Mouse (Mus musculus): ENCODE data around the gene Abhd15. TPM values are rescaled to one million over a fixed set of nuclear protein-coding genes. Genes with fewer than 3 reads are reported as not detected.
A peak's percentile ranks its signal among the peaks of the same experiment; 100 is the strongest.

The Abhd15 gene
- polyA plus RNA-seq, 1 experiment from 2014 or later, result 1.9 TPM

- Histone ChIP-seq H3K27ac (no peak overlapping the region), H3K4me3 (no peak overlapping the region), H3K27me3 (no peaks in the 10 kb centered on the region), H3K4me2 (no peak overlapping the region), H3K4me1 (replicated peaks) (peaks cover 17% of the 10 kb centered on the region), H3K9ac (no peak overlapping the region), H3K9me3 (no peaks in the 10 kb centered on the region), H3K36me3 (peaks cover 71% of the 10 kb centered on the region)
- no peak for ATAC-seq (ENCODE audit: low FRiP score)
- 92% methylated on average over 22 of the region's 22 CpGs for WGBS
Measured at GRCm38 (mm10) chr11:77505291-77505980, 9.5 kb upstream of the Abhd15 start.

GRCm38 (mm10) chr11:77506273-77506672 is 8.6 kb upstream of the Abhd15 start:
- Histone ChIP-seq H3K4me1 (replicated peaks) (peaks cover 9% of the 10 kb centered on the region), H3K36me3 (peaks cover 66% of the 10 kb centered on the region), H3K27ac (no peak overlapping the region), H3K4me2 (no peak overlapping the region), H3K9me3 (no peaks in the 10 kb centered on the region), H3K9ac (no peak overlapping the region), H3K27me3 (no peaks in the 10 kb centered on the region), H3K4me3 (no peak overlapping the region)
- 81% methylated on average over 14 of the region's 14 CpGs for WGBS
- no peak for ATAC-seq (ENCODE audit: low FRiP score)

- no peak for ATAC-seq (ENCODE audit: low FRiP score)
- Histone ChIP-seq H3K27ac (no peak overlapping the region), H3K4me3 (no peak overlapping the region), H3K9me3 (no peaks in the 10 kb centered on the region), H3K4me1 (replicated peaks) (peaks cover 8% of the 10 kb centered on the region), H3K9ac (no peak overlapping the region), H3K36me3 (peaks cover 65% of the 10 kb centered on the region), H3K27me3 (no peaks in the 10 kb centered on the region), H3K4me2 (no peak overlapping the region)
- 83% methylated on average over 6 of the region's 6 CpGs for WGBS
Measured at GRCm38 (mm10) chr11:77506941-77507340, 8.0 kb upstream of the Abhd15 start.

- ATAC-seq (ENCODE audit: low FRiP score), result 0 out of 2 replicates have a peak, but pooled peaks have one; percentile 14
- Histone ChIP-seq H3K9ac (no peak overlapping the region), H3K36me3 (peaks cover 60% of the 10 kb centered on the region)
Measured at GRCm38 (mm10) chr11:77507426-77507825, 7.5 kb upstream of the Abhd15 start.

GRCm38 (mm10) chr11:77508068-77509021 is 6.6 kb upstream of the Abhd15 start:
- Histone ChIP-seq H3K9ac (peak overlapping the region; percentile 60), H3K4me1 (replicated peaks) (peaks cover 17% of the 10 kb centered on the region), H3K36me3 (peaks cover 51% of the 10 kb centered on the region), H3K27ac (no peak overlapping the region), H3K4me3 (peak overlapping the region; percentile 34), H3K27me3 (peaks cover 4% of the 10 kb centered on the region), H3K9me3 (no peaks in the 10 kb centered on the region), H3K4me2 (peak overlapping the region; percentile 59)
- 20% methylated on average over 49 of the region's 49 CpGs for WGBS
- ATAC-seq (ENCODE audit: low FRiP score), result peak; percentile 48; the same call in 1 of the 2 replicates

More at GRCm38 (mm10) chr11:77507426-77507825, 7.5 kb upstream of the Abhd15 start:
- no peak overlapping the region for H3K27ac ChIP-seq
- peaks cover 3% of the 10 kb centered on the region; the same call in 1 of the 2 replicates for H3K27me3 ChIP-seq
- WGBS, result 72% methylated on average over 4 of the region's 4 CpGs
- H3K4me1 ChIP-seq (replicated peaks), result peaks cover 11% of the 10 kb centered on the region
- no peaks in the 10 kb centered on the region for H3K9me3 ChIP-seq
- no peak overlapping the region for H3K4me2 ChIP-seq
- no peak overlapping the region for H3K4me3 ChIP-seq

- no peaks in the 10 kb centered on the region for H3K9me3 ChIP-seq
- H3K27me3 ChIP-seq, result peaks cover 33% of the 10 kb centered on the region
- H3K9ac ChIP-seq, result no peak overlapping the region
- peaks cover 21% of the 10 kb centered on the region for H3K36me3 ChIP-seq
- WGBS, result 85% methylated on average over 5 of the region's 5 CpGs
- ATAC-seq (ENCODE audit: low FRiP score), result no peak
- no peak overlapping the region for H3K27ac ChIP-seq
- no peak overlapping the region for H3K4me2 ChIP-seq
- no peak overlapping the region for H3K4me3 ChIP-seq
- peaks cover 47% of the 10 kb centered on the region for H3K4me1 ChIP-seq (replicated peaks)
Measured at GRCm38 (mm10) chr11:77511336-77511735, 3.6 kb upstream of the Abhd15 start.

- WGBS, result under 1% methylated on average over 72 of the region's 84 CpGs
- peaks cover 44% of the 10 kb centered on the region for H3K27me3 ChIP-seq
- peaks cover 6% of the 10 kb centered on the region; the same call in 1 of the 2 replicates for H3K36me3 ChIP-seq
- H3K4me3 ChIP-seq, result peak overlapping the region; percentile 60
- no peaks in the 10 kb centered on the region for H3K9me3 ChIP-seq
- H3K4me2 ChIP-seq, result peak overlapping the region; percentile 96
- ATAC-seq (ENCODE audit: low FRiP score), result peak; percentile 61
- peak overlapping the region; percentile 74 for H3K9ac ChIP-seq
- no peak overlapping the region for H3K27ac ChIP-seq
- H3K4me1 ChIP-seq (replicated peaks), result peaks cover 54% of the 10 kb centered on the region
Measured at GRCm38 (mm10) chr11:77512891-77513810, 1.8 kb upstream of the Abhd15 start.

GRCm38 (mm10) chr11:77513811-77514170 is 1.1 kb upstream of the Abhd15 start:
- no peak for ATAC-seq (ENCODE audit: low FRiP score)
- Histone ChIP-seq H3K27ac (no peak overlapping the region), H3K27me3 (peaks cover 48% of the 10 kb centered on the region), H3K4me3 (peak overlapping the region; percentile 60), H3K9ac (peak overlapping the region; percentile 53; the same call in 1 of the 2 replicates), H3K9me3 (no peaks in the 10 kb centered on the region), H3K36me3 (peaks cover 5% of the 10 kb centered on the region; the same call in 1 of the 2 replicates), H3K4me2 (peak overlapping the region; percentile 96), H3K4me1 (replicated peaks) (peaks cover 54% of the 10 kb centered on the region)
- WGBS, result 4% methylated on average over 10 of the region's 10 CpGs

- Histone ChIP-seq H3K9me3 (no peaks in the 10 kb centered on the region), H3K4me1 (replicated peaks) (peaks cover 54% of the 10 kb centered on the region), H3K36me3 (no peaks in the 10 kb centered on the region), H3K4me3 (peak overlapping the region; percentile 51), H3K27me3 (peaks cover 48% of the 10 kb centered on the region), H3K27ac (no peak overlapping the region), H3K9ac (peak overlapping the region; percentile 71), H3K4me2 (peak overlapping the region; percentile 96)
- ATAC-seq (ENCODE audit: low FRiP score), result no peak
- WGBS, result 4% methylated on average over 19 of the region's 19 CpGs
Measured at GRCm38 (mm10) chr11:77514281-77514831, 565 bp upstream of the Abhd15 start.

GRCm38 (mm10) chr11:77515637-77516552 is 974 bp downstream of the Abhd15 start, which contains the start of gene Trp53i13:
TSS of gene Trp53i13 (minus strand) at chr11:77515980.
- 6% methylated on average over 39 of the region's 39 CpGs for WGBS

More at GRCm38 (mm10) chr11:77515637-77516552, 974 bp downstream of the Abhd15 start, which contains the start of gene Trp53i13:
- peak within 1 kb of the TSS; percentile 51 for H3K4me3 ChIP-seq
- peak within 1 kb of the TSS; percentile 96 for H3K4me2 ChIP-seq
- peaks cover 48% of the 10 kb centered on the region for H3K27me3 ChIP-seq
- 0 out of 2 replicates have a peak, but pooled peaks have one; percentile 21 for ATAC-seq (ENCODE audit: low FRiP score)
- H3K36me3 ChIP-seq, result no peaks in the 10 kb centered on the region
- peak within 1 kb of the TSS; percentile 71 for H3K9ac ChIP-seq
- H3K27ac ChIP-seq, result no peak within 1 kb of the TSS
- no peaks in the 10 kb centered on the region for H3K9me3 ChIP-seq
- H3K4me1 ChIP-seq (replicated peaks), result peaks cover 61% of the 10 kb centered on the region
